Mouse (Mus musculus) left cerebral cortex, adult 2 months (tissue): ENCODE data around the gene Tnfaip2. TPM values are rescaled to one million over a fixed set of nuclear protein-coding genes. Genes with fewer than 3 reads are reported as not detected.

Experiments
- DNase-seq, 2 experiments: peaks; one replicate each; pipeline ENCODE4 v3.0.0; 2021 to 2022; ENCODE audit warnings: low spot score in 2 of 2, mixed read lengths in 1 of 2; ENCODE audit errors: extremely low spot score in 1 of 2
- H3K27ac ChIP-seq: fragments of 200-600 bp; 2 replicates; pipeline ENCODE4 v1.8.1; 2022
- H3K4me3 ChIP-seq: fragments of 200-600 bp; 2 replicates; pipeline ENCODE4 v1.8.1; 2022
- CTCF ChIP-seq: fragments of 200-600 bp; IDR thresholded peaks from 2 replicates; pipeline ENCODE4 v1.8.1; 2022; ENCODE audit warnings: antibody characterized with exemption, mild to moderate bottlenecking, moderate library complexity
- intact Hi-C: fragments of 180-260 bp; cut with DNase I; formaldehyde crosslinking; loops from one replicate; pipeline ENCODE4 v1.15.1; 2025
- total RNA-seq, 2 experiments: library from RNA; stranded (reverse); gene quantifications; 2 replicates each; pipeline ENCODE4 v1.2.3; 2021

The Tnfaip2 gene
- total RNA-seq, 2 experiments from 2014 or later: 0.82 to 0.84 TPM

GRCm38 (mm10) chr12:111416921-111417779 is 25.1 kb upstream of the Tnfaip2 start, which contains the start of gene Exoc3l4:
TSS of gene Exoc3l4 (plus strand) at chr12:111417017.
- Histone ChIP-seq H3K4me3 (peak within 1 kb of the TSS; percentile 21; the same call in 1 of the 2 replicates), H3K27ac (no peak within 1 kb of the TSS)
- intact Hi-C loops: no loop called here
- DNase-seq: no peak
- TF ChIP-seq CTCF: no peak

DNA sequence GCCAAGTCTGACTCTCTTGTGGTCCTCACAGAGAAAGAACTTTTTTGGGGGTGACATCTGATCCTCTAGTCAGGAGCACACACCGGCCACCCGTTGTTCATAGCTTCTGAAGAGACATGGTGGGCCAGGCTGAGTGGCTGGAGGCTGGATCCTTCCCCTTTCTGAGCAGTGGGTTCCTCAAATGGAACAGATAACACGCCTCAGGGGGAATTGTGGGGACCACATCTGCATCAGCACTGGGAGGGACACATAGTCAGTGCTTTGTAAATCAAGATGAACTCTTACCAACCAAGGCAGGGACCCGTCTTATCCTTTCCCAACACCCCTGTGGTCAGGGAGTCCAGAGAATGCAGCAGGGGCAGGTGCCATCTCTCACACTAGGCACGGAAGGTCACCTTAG is 22.4 kb upstream of the Tnfaip2 start:
- DNase-seq: no peak
- no peak for TF ChIP-seq CTCF
- no peak overlapping the region for H3K4me3 ChIP-seq
- H3K27ac ChIP-seq: no peak overlapping the region
- intact Hi-C loops: no loop called here

GRCm38 (mm10) chr12:111420946-111421709 is 21.1 kb upstream of the Tnfaip2 start:
- DNase-seq: no peak
- no peak overlapping the region for H3K27ac ChIP-seq
- no peak for TF ChIP-seq CTCF
- intact Hi-C loops: no loop called here
- no peak overlapping the region for H3K4me3 ChIP-seq

GRCm38 (mm10) chr12:111422852-111423251 is 19.4 kb upstream of the Tnfaip2 start:
- Histone ChIP-seq H3K27ac (no peak overlapping the region), H3K4me3 (no peak overlapping the region)
- intact Hi-C loops: no loop called here
- no peak for DNase-seq
- TF ChIP-seq CTCF: no peak

DNA sequence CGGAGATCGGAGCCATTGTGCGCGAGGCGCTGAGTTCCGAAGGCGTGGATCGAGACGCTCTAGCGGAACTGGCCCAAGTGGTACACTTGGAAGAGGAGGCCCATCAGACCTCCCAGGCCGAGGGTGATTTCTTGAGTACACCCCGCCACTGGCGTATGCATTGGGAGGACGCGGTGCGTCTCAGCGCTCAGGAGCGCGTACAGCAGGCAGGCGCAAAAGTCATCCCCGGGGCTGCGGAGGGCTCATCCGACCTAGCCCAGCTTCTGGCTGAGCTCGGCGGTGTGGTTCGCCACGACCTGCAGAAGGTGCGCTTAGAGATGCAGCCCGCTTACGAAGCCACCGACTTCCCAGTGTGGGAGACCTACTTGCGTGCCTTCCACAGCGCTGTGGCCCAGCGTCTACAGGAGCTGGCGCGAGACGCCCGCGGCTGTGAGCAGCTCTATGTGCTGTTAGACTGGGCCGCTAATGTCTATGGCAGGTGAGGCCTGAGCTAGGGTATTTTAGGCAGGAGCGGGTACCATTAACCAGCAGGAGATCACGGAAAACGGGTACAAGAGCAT is 18.6 kb upstream of the Tnfaip2 start:
- TF ChIP-seq CTCF: no peak
- intact Hi-C loops: loop anchor here (2.0 kb wide), 1 partner anchor 45 kb away; no protein-coding TSS in a partner anchor
- no peak for DNase-seq
- H3K4me3 ChIP-seq: no peak overlapping the region
- H3K27ac ChIP-seq: no peak overlapping the region

DNA sequence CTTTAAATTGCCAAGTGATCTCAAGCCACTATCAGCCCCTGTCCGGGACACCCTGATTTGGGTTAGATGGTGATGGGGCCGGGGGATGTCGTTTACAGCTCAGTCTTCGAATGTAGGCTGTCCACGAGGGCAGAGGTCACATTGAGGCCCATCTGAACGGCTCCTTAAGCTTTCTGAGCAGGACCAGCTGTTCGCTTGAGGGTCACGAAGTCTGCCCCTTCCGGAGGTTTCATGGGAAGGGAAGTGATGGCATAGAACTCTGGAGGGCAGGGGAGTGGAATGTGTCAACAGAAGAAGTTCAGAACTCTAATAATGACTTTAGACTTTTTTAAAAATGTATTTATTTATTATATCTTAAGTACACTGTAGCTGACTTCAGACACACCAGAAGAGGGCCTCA is 17.7 kb upstream of the Tnfaip2 start:
- Histone ChIP-seq H3K4me3 (no peak overlapping the region), H3K27ac (no peak overlapping the region)
- intact Hi-C loops: loop anchor here (2.0 kb wide), 1 partner anchor 44 kb away; no protein-coding TSS in a partner anchor
- TF ChIP-seq CTCF: no peak
- DNase-seq: no peak

DNA sequence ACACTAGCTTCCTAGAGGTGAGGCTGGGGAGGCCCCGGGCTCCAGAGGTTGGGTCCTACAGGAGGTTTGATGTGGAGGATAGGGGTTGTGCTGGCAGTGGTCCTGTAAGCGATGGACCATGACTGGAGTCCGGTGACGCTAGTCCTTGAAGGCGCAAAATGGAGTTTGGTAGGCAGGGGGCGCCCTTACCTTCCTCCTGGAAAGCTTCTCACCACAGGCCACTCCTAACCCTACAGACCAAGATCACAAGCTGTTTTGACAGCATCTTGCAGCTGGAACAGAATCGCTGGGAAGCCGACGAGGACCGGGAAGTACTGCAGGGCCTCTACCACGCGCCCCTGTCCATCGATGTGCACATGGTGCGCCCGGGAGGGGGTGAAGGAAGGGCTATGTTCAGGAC is 17.0 kb upstream of the Tnfaip2 start:
- TF ChIP-seq CTCF: peak; percentile 80
- no peak overlapping the region for H3K4me3 ChIP-seq
- DNase-seq: peak; percentile 77 to 83
- H3K27ac ChIP-seq: no peak overlapping the region
- intact Hi-C loops: loop anchor here (2.0 to 5.0 kb wide), 2 partner anchors 44 to 222 kb away; no protein-coding TSS in a partner anchor

GRCm38 (mm10) chr12:111425789-111426460 is 16.3 kb upstream of the Tnfaip2 start:
- Histone ChIP-seq H3K4me3 (0 out of 2 replicates have a peak overlapping the region, but pooled peaks have one; percentile 7), H3K27ac (no peak overlapping the region)
- peak; percentile 90 to 97 for DNase-seq
- peak; percentile 95 for TF ChIP-seq CTCF
- intact Hi-C loops: loop anchor here (1.0 to 5.0 kb wide), 4 partner anchors 33 to 221 kb away; no protein-coding TSS in a partner anchor

DNA sequence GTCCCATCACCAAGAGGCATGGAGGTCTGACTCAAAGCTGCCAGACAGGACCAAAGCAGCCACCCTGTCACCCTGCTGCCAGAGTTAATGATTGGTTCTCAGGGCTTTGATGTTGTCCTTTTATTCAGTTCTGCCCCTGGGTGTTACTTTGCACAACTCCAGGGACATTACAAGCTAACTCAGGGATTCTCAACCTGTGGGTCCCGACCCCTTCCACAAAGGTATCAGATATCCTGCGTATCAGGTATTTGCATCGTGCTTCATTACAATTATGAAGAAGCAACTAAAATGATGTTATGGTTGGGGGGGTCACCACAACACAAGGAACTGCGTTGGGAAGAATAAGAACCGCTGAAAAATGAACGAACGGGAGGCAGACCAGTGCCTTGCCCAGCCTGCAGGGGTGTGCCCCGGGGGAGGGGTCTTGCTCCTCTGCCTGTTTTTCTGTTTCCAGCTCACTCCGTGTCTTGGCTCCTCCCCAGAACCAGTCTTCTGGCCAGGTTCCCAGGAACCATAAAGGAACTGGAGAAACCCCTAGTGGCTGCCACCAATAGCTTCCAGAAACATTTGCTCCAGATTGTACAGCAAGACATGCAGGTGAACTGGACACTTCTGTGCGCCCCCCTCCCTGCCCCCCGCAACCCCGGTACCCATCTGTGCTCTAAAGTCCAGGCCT is 14.7 kb upstream of the Tnfaip2 start:
- no peak overlapping the region for H3K27ac ChIP-seq
- no peak for TF ChIP-seq CTCF
- H3K4me3 ChIP-seq: no peak overlapping the region
- no peak for DNase-seq
- intact Hi-C loops: loop anchor here (5.0 kb wide), 1 partner anchor 220 kb away; no protein-coding TSS in a partner anchor

- DNase-seq: no peak
- intact Hi-C loops: loop anchor here (5.0 kb wide), 1 partner anchor 219 kb away; no protein-coding TSS in a partner anchor
- Histone ChIP-seq H3K4me3 (no peak overlapping the region), H3K27ac (no peak overlapping the region)
- TF ChIP-seq CTCF: no peak
Observed at GRCm38 (mm10) chr12:111428364-111428763, 13.9 kb upstream of the Tnfaip2 start.
